Mouse (Mus musculus) liver, adult 2 months (tissue): ENCODE results near the gene Pdia6.

ENCODE experiments used
- CTCF ChIP-seq: fragments of 200-500 bp; IDR thresholded peaks from 2 replicates; pipeline ENCODE4 v1.5.1; 2011; ENCODE audit warnings: low read depth, low read length, control low read depth
- POLR2A ChIP-seq: fragments of 200-500 bp; IDR thresholded peaks from 2 replicates; pipeline ENCODE4 v1.6.1; 2011; ENCODE audit warnings: low read length, control low read depth; ENCODE audit not compliant: insufficient read depth; ENCODE audit errors: extremely low read depth

GRCm38 (mm10) chr12:17265971-17266672 is at the start of gene Pdia6:
- TF ChIP-seq POLR2A (peak; percentile 92), CTCF (no peak)
